ENCODE assay signal across 27 mouse cellular contexts in genomic region chr10:95226772-95227171, GRCm38 (mm10).
"Had no signal": no experiment of that assay in that cellular context is flagged by ENCODE, and none has a peak within 500 bp of the region (broad histone marks: within the 10 kb centered on the region; RNA-seq: fewer than 3 reads in every experiment).

No protein-coding gene starts in this region.

- H3K27ac ChIP-seq: embryonic facial prominence, embryonic 10.5 days; embryonic facial prominence, embryonic 12.5 days; embryonic facial prominence, embryonic 13.5 days; embryonic facial prominence, embryonic 15.5 days; forebrain, embryonic 10.5 days; forebrain, embryonic 12.5 days; forebrain, embryonic 13.5 days; gastrocnemius, adult 2 months; heart, adult 2 months had no signal

- H3K36me3 ChIP-seq: embryonic facial prominence, embryonic 10.5 days; embryonic facial prominence, embryonic 12.5 days; embryonic facial prominence, embryonic 13.5 days; embryonic facial prominence, embryonic 15.5 days; forebrain, embryonic 10.5 days; forebrain, embryonic 12.5 days; forebrain, embryonic 15.5 days had no signal

- DNase-seq: cerebellum, adult 9-10 months; cerebellum, adult 9-11 months; cerebellum, postnatal 10 days; cerebellum, postnatal 14 days; cerebellum, postnatal 25 days; cerebellum, postnatal 36 days; embryo, embryonic 11 days; forebrain, postnatal 0 days; gastrocnemius, adult 2 months; gastrocnemius, postnatal 10 days; gastrocnemius, postnatal 14 days; gastrocnemius, postnatal 25 days; gastrocnemius, postnatal 36 days; heart, adult 11 months; heart, adult 18-20 months; heart, adult 2 months had no signal

- H3K9ac ChIP-seq: embryonic facial prominence, embryonic 12.5 days; embryonic facial prominence, embryonic 13.5 days; embryonic facial prominence, embryonic 15.5 days; forebrain, embryonic 13.5 days; forebrain, embryonic 15.5 days; forebrain, postnatal 0 days had no signal

- H3K4me3 ChIP-seq: embryonic facial prominence, embryonic 10.5 days; embryonic facial prominence, embryonic 12.5 days; embryonic facial prominence, embryonic 13.5 days; embryonic facial prominence, embryonic 15.5 days; erythroblast, embryonic 14.5 days; forebrain, embryonic 10.5 days; forebrain, embryonic 12.5 days; forebrain, embryonic 13.5 days; forebrain, embryonic 15.5 days; gastrocnemius, adult 2 months; heart, adult 2 months had no signal

- ATAC-seq: forebrain, embryonic 13.5 days; forebrain, embryonic 14.5 days; forebrain, embryonic 15.5 days; forebrain, embryonic 16.5 days; forebrain, postnatal 0 days had no signal

- H3K27me3 ChIP-seq: embryonic facial prominence, embryonic 12.5 days; embryonic facial prominence, embryonic 13.5 days; embryonic facial prominence, embryonic 15.5 days; forebrain, embryonic 12.5 days; forebrain, embryonic 15.5 days had no signal

- H3K4me2 ChIP-seq: embryonic facial prominence, embryonic 12.5 days; embryonic facial prominence, embryonic 13.5 days; embryonic facial prominence, embryonic 15.5 days; forebrain, embryonic 12.5 days; forebrain, embryonic 13.5 days; forebrain, embryonic 15.5 days had no signal

- H3K9me3 ChIP-seq: embryonic facial prominence, embryonic 10.5 days; embryonic facial prominence, embryonic 12.5 days; embryonic facial prominence, embryonic 13.5 days; embryonic facial prominence, embryonic 15.5 days; forebrain, embryonic 10.5 days; forebrain, embryonic 12.5 days; forebrain, embryonic 13.5 days; forebrain, embryonic 15.5 days had no signal
